9 mouse cellular contexts compared by ENCODE assay signal in the genomic region with DNA sequence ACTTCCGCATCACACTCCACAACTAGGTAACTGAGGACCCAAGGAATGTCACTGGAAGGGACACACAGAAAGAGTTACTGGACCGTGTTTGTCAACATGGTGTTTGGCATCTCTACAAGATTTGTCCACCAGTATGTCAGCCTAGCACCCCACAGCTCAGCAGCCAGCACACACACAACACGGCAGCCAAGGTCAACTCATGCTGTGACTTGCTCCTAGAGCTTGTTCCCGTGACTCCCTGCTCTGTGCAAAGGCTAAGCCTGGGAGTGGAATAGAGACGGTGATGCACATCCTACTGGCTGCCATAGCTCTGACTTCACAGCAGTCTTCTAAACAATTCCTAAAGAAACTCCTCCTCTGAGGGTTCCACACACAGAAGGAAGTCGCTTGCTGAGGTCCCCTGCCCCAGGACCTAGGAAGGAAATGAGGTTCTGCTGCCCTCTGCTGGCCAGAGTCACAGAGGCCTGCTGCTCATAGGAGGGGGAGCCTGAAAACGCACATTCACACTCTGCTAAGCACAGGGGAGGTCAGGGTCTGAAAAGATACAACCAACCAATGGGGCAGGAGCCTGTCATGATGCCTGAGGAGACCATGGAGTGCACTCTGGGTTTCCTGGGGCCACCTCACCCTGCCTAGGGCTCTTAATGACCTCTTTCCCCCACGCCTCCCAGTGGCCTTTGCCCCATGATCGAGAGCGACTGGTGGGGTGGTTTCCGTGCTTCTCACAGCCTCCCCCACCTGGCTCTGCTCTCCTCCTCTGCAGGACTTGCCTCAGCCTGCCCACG. TPM values are rescaled to one million over a fixed set of nuclear protein-coding genes. Genes with fewer than 3 reads are reported as not detected.
A peak's percentile ranks its signal among the peaks of the same experiment; 100 is the strongest.
DNase-seq lines count a peak whose midpoint lies in the region; ATAC-seq lines count a peak whose summit lies in the region.
"Had no signal": no experiment of that assay in that cellular context is flagged by ENCODE, and none has a peak within 500 bp of the region (broad histone marks: within the 10 kb centered on the region; RNA-seq: fewer than 3 reads in every experiment).

No protein-coding gene starts in this region.

- no peaks in the 10 kb centered on the region for H3K27me3 ChIP-seq in heart, embryonic 12.5 days (replicated peaks)
- no peaks in the 10 kb centered on the region for H3K27me3 ChIP-seq in kidney, embryonic 16.5 days (ENCODE audit: insufficient read depth, low read length)
- H3K27me3 ChIP-seq in liver, embryonic 15.5 days = no peaks in the 10 kb centered on the region
- H3K27me3 ChIP-seq in neural tube, embryonic 13.5 days = no peaks in the 10 kb centered on the region

- peaks cover 77% of the 10 kb centered on the region for H3K36me3 ChIP-seq in heart, embryonic 12.5 days
- H3K36me3 ChIP-seq in kidney, embryonic 16.5 days (ENCODE audit: insufficient read depth, low read length) = peaks cover 38% of the 10 kb centered on the region
- peaks cover 72% of the 10 kb centered on the region for H3K36me3 ChIP-seq in liver, embryonic 15.5 days (replicated peaks)
- H3K36me3 ChIP-seq in neural tube, embryonic 13.5 days = peaks cover 75% of the 10 kb centered on the region

- 57% methylated on average over 12 of the region's 12 CpGs for WGBS in heart, embryonic 12.5 days
- 40% methylated on average over 12 of the region's 12 CpGs for WGBS in kidney, embryonic 16.5 days
- WGBS in liver, embryonic 15.5 days (ENCODE audit: insufficient replicate concordance) = 59% methylated on average over 12 of the region's 12 CpGs
- 54% methylated on average over 12 of the region's 12 CpGs for WGBS in neural tube, embryonic 13.5 days

- no peak overlapping the region for H3K4me2 ChIP-seq in heart, embryonic 12.5 days
- no peak overlapping the region for H3K4me2 ChIP-seq in kidney, embryonic 16.5 days (replicated peaks; ENCODE audit: low read depth, low read length)
- no peak overlapping the region for H3K4me2 ChIP-seq in liver, embryonic 15.5 days
- H3K4me2 ChIP-seq in neural tube, embryonic 13.5 days = no peak overlapping the region

- peak; percentile 66 for ATAC-seq in erythroblast, adult 5-6 weeks (replicated peaks; ENCODE audit: low FRiP score, poor library complexity, severe bottlenecking)
- ATAC-seq in heart, embryonic 12.5 days (ENCODE audit: insufficient number of reproducible peaks, low FRiP score) = peak; percentile 67
- peak; percentile 89 for ATAC-seq in kidney, embryonic 16.5 days (ENCODE audit: low FRiP score, low TSS enrichment)
- peak; percentile 68 for ATAC-seq in liver, embryonic 15.5 days (ENCODE audit: insufficient read depth)
- peak; percentile 83 for ATAC-seq in neural tube, embryonic 13.5 days (ENCODE audit: low read depth)

- H3K9me3 ChIP-seq in heart, embryonic 12.5 days (replicated peaks) = no peaks in the 10 kb centered on the region
- no peaks in the 10 kb centered on the region for H3K9me3 ChIP-seq in kidney, embryonic 16.5 days (ENCODE audit: low read length)
- H3K9me3 ChIP-seq in liver, embryonic 15.5 days (replicated peaks) = no peaks in the 10 kb centered on the region
- no peaks in the 10 kb centered on the region for H3K9me3 ChIP-seq in neural tube, embryonic 13.5 days

- peak overlapping the region; percentile 42; the same call in 1 of the 2 replicates for H3K9ac ChIP-seq in heart, embryonic 12.5 days
- peak overlapping the region; percentile 36 for H3K9ac ChIP-seq in kidney, embryonic 16.5 days (replicated peaks; ENCODE audit: low read length)
- H3K9ac ChIP-seq in liver, embryonic 15.5 days = no peak overlapping the region
- no peak overlapping the region; the same call in 1 of the 2 replicates for H3K9ac ChIP-seq in neural tube, embryonic 13.5 days

- H3K4me1 ChIP-seq in heart, embryonic 12.5 days (replicated peaks) = peaks cover 15% of the 10 kb centered on the region
- H3K4me1 ChIP-seq in kidney, embryonic 16.5 days (ENCODE audit: insufficient read depth, low read length) = peaks cover 27% of the 10 kb centered on the region
- H3K4me1 ChIP-seq in liver, embryonic 15.5 days (replicated peaks) = peaks cover 32% of the 10 kb centered on the region
- H3K4me1 ChIP-seq in neural tube, embryonic 13.5 days (replicated peaks) = peaks cover 12% of the 10 kb centered on the region

- no peak overlapping the region for H3K4me3 ChIP-seq in heart, embryonic 12.5 days
- H3K4me3 ChIP-seq in kidney, embryonic 16.5 days (ENCODE audit: low read length) = no peak overlapping the region
- no peak overlapping the region for H3K4me3 ChIP-seq in liver, embryonic 15.5 days (replicated peaks)
- no peak overlapping the region for H3K4me3 ChIP-seq in neural tube, embryonic 13.5 days
- H3K4me3 ChIP-seq: erythroblast, embryonic 14.5 days had no signal

- H3K27ac ChIP-seq in heart, embryonic 12.5 days (ENCODE audit: poor library complexity, severe bottlenecking) = no peak overlapping the region
- peak overlapping the region; percentile 55 for H3K27ac ChIP-seq in kidney, embryonic 16.5 days (ENCODE audit: low read length)
- H3K27ac ChIP-seq in liver, embryonic 15.5 days (replicated peaks) = no peak overlapping the region
- H3K27ac ChIP-seq in neural tube, embryonic 13.5 days (replicated peaks) = no peak overlapping the region

- DNase-seq in CD4-positive helper T cell, adult 2 months (ENCODE audit: low read depth, low spot score) = peak; percentile 78
- peak; percentile 95 for DNase-seq in brain, adult 2 months (ENCODE audit: low read depth, low spot score)
- peak; percentile 94 for DNase-seq in testis, postnatal 10 days (ENCODE audit: low spot score)

RNA-seq across cellular contexts. Expression of gene Fam207a, which starts 6.0 kb away (rescaled TPM):
- total RNA-seq in erythroblast, adult 5-6 weeks (2015; ENCODE audit: low replicate concordance) = 4.2 and 6.5 TPM in 2 replicates
- total RNA-seq in erythroblast, adult 5-6 weeks (2017; ENCODE audit: low replicate concordance) = 7.1 and 12.4 TPM in 2 replicates
- polyA plus RNA-seq in heart, embryonic 12.5 days (2016; fragmentation: Nextera tagmentation; extraction: Ambion mirVana) = 31.0 and 32.1 TPM in 2 replicates
- 36.5 and 36.6 TPM in 2 replicates for polyA plus RNA-seq in kidney, embryonic 16.5 days (2015; fragmentation: Nextera tagmentation; extraction: Ambion mirVana)
- polyA plus RNA-seq in liver, embryonic 15.5 days (2015; fragmentation: Nextera tagmentation; extraction: Ambion mirVana) = 14.9 and 16.0 TPM in 2 replicates
- 41.4 and 43.5 TPM in 2 replicates for polyA plus RNA-seq in neural tube, embryonic 13.5 days (2015; fragmentation: Nextera tagmentation; extraction: Ambion mirVana)

RNA-seq across cellular contexts. Expression of gene Itgb2, which starts 20.5 kb away (rescaled TPM):
- 74.2 and 79.6 TPM in 2 replicates for total RNA-seq in erythroblast, adult 5-6 weeks (2015; ENCODE audit: low replicate concordance)
- 51.4 and 55.8 TPM in 2 replicates for total RNA-seq in erythroblast, adult 5-6 weeks (2017; ENCODE audit: low replicate concordance)
- 1.5 and 2.5 TPM in 2 replicates for polyA plus RNA-seq in heart, embryonic 12.5 days (2016; fragmentation: Nextera tagmentation; extraction: Ambion mirVana)
- 1.6 and 1.7 TPM in 2 replicates for polyA plus RNA-seq in kidney, embryonic 16.5 days (2015; fragmentation: Nextera tagmentation; extraction: Ambion mirVana)
- 17.1 and 18.5 TPM in 2 replicates for polyA plus RNA-seq in liver, embryonic 15.5 days (2015; fragmentation: Nextera tagmentation; extraction: Ambion mirVana)
- polyA plus RNA-seq in neural tube, embryonic 13.5 days (2015; fragmentation: Nextera tagmentation; extraction: Ambion mirVana) = 1.0 TPM in 2 replicates

Comparison
In these comparisons a context has a peak if more than half of its experiments do, and no peak if none do; other contexts are left out.
1. H3K9ac ChIP-seq: peak in heart, embryonic 12.5 days (single experiment) and kidney, embryonic 16.5 days (single experiment); none in liver, embryonic 15.5 days (single experiment) and neural tube, embryonic 13.5 days (single experiment).
2. Peak in every context shown above with its lines, with median percentiles within 50 percentile points of each other: DNase-seq and ATAC-seq.